In genomic region chr4:132049549-132050200, GRCm38 (mm10) we compare ENCODE assay signal across 8 mouse cellular contexts. TPM values are rescaled to one million over a fixed set of nuclear protein-coding genes. Genes with fewer than 3 reads are reported as not detected.
DNase-seq lines count a peak whose midpoint lies in the region; ATAC-seq lines count a peak whose summit lies in the region.

No protein-coding gene starts in this region.

- DNase-seq in kidney, adult 11 months = no peak
- peak; percentile 81 for DNase-seq in brain, adult 2 months (ENCODE audit: low read depth, low spot score)
- DNase-seq in layer of hippocampus, adult 18-20 months (ENCODE audit: low spot score in 2 of 2) = no peak
- DNase-seq in c-Kit-positive CD71-positive TER-119-positive erythroid progenitor cells, embryonic 14.5 days (ENCODE audit: low spot score) = no peak

- no peak overlapping the region for H3K27ac ChIP-seq in kidney, embryonic 16.5 days (ENCODE audit: low read length)
- no peak overlapping the region for H3K27ac ChIP-seq in forebrain, embryonic 12.5 days
- H3K27ac ChIP-seq in limb, embryonic 15.5 days = no peak overlapping the region
- no peak overlapping the region for H3K27ac ChIP-seq in stomach, embryonic 15.5 days

- WGBS in kidney, embryonic 16.5 days = 13% methylated on average over 15 of the region's 15 CpGs
- 7% methylated on average over 15 of the region's 15 CpGs for WGBS in forebrain, embryonic 12.5 days
- 12% methylated on average over 14 of the region's 15 CpGs for WGBS in limb, embryonic 15.5 days
- WGBS in stomach, embryonic 15.5 days = 15% methylated on average over 15 of the region's 15 CpGs

- no peaks in the 10 kb centered on the region for H3K9me3 ChIP-seq in kidney, embryonic 16.5 days (ENCODE audit: low read length)
- no peaks in the 10 kb centered on the region for H3K9me3 ChIP-seq in forebrain, embryonic 12.5 days
- no peaks in the 10 kb centered on the region for H3K9me3 ChIP-seq in limb, embryonic 15.5 days
- H3K9me3 ChIP-seq in stomach, embryonic 15.5 days = no peaks in the 10 kb centered on the region

- H3K36me3 ChIP-seq in kidney, embryonic 16.5 days (ENCODE audit: insufficient read depth, low read length) = no peaks in the 10 kb centered on the region
- no peaks in the 10 kb centered on the region for H3K36me3 ChIP-seq in forebrain, embryonic 12.5 days (replicated peaks)
- no peaks in the 10 kb centered on the region for H3K36me3 ChIP-seq in limb, embryonic 15.5 days
- no peaks in the 10 kb centered on the region for H3K36me3 ChIP-seq in stomach, embryonic 15.5 days

- peak overlapping the region; percentile 0; the same call in 1 of the 2 replicates for H3K9ac ChIP-seq in kidney, embryonic 16.5 days (replicated peaks; ENCODE audit: low read length)
- peak overlapping the region; percentile 25; the same call in 1 of the 2 replicates for H3K9ac ChIP-seq in forebrain, embryonic 12.5 days
- no peak overlapping the region for H3K9ac ChIP-seq in limb, embryonic 15.5 days
- no peak overlapping the region for H3K9ac ChIP-seq in stomach, embryonic 15.5 days

- peaks cover 3% of the 10 kb centered on the region; the same call in 1 of the 2 replicates for H3K27me3 ChIP-seq in kidney, embryonic 16.5 days (ENCODE audit: insufficient read depth, low read length)
- peaks cover 25% of the 10 kb centered on the region for H3K27me3 ChIP-seq in forebrain, embryonic 12.5 days
- H3K27me3 ChIP-seq in limb, embryonic 15.5 days = no peaks in the 10 kb centered on the region
- no peaks in the 10 kb centered on the region for H3K27me3 ChIP-seq in stomach, embryonic 15.5 days (replicated peaks)

- no peak for ATAC-seq in kidney, embryonic 16.5 days (ENCODE audit: low FRiP score, low TSS enrichment)
- no peak for ATAC-seq in forebrain, embryonic 12.5 days (ENCODE audit: low FRiP score)
- ATAC-seq in limb, embryonic 15.5 days (ENCODE audit: insufficient number of reproducible peaks, low FRiP score, low TSS enrichment, low read depth) = no peak
- no peak for ATAC-seq in stomach, embryonic 15.5 days (ENCODE audit: insufficient read depth, low FRiP score, low read depth)

- peaks cover 9% of the 10 kb centered on the region; the same call in 1 of the 2 replicates for H3K4me1 ChIP-seq in kidney, embryonic 16.5 days (ENCODE audit: insufficient read depth, low read length)
- peaks cover 36% of the 10 kb centered on the region for H3K4me1 ChIP-seq in forebrain, embryonic 12.5 days
- peaks cover 10% of the 10 kb centered on the region; the same call in 1 of the 2 replicates for H3K4me1 ChIP-seq in limb, embryonic 15.5 days
- peaks cover 10% of the 10 kb centered on the region; the same call in 1 of the 2 replicates for H3K4me1 ChIP-seq in stomach, embryonic 15.5 days

- H3K4me3 ChIP-seq in kidney, embryonic 16.5 days (ENCODE audit: low read length) = peak overlapping the region; percentile 92
- peak overlapping the region; percentile 99; the same call in 1 of the 2 replicates for H3K4me3 ChIP-seq in forebrain, embryonic 12.5 days (replicated peaks)
- peak overlapping the region; percentile 90 for H3K4me3 ChIP-seq in limb, embryonic 15.5 days
- peak overlapping the region; percentile 78 for H3K4me3 ChIP-seq in stomach, embryonic 15.5 days (replicated peaks)

- peak overlapping the region; percentile 95 for H3K4me2 ChIP-seq in kidney, embryonic 16.5 days (replicated peaks; ENCODE audit: low read depth, low read length)
- peak overlapping the region; percentile 72 for H3K4me2 ChIP-seq in forebrain, embryonic 12.5 days
- peak overlapping the region; percentile 93 for H3K4me2 ChIP-seq in limb, embryonic 15.5 days
- peak overlapping the region; percentile 92 for H3K4me2 ChIP-seq in stomach, embryonic 15.5 days

RNA-seq across cellular contexts. Expression of gene Gm10300, which starts 24.8 kb away (rescaled TPM):
- 0.08 and 0.12 TPM in 2 replicates for polyA plus RNA-seq in kidney, embryonic 16.5 days (2015; fragmentation: Nextera tagmentation; extraction: Ambion mirVana)
- 0.08 TPM in 1 of 2 replicates, not detected in the other for polyA plus RNA-seq in forebrain, embryonic 12.5 days (2016; fragmentation: Nextera tagmentation; extraction: Ambion mirVana)
- polyA plus RNA-seq in limb, embryonic 15.5 days (2015; fragmentation: Nextera tagmentation; extraction: Ambion mirVana) = 0.10 TPM in 2 replicates
- polyA plus RNA-seq in stomach, embryonic 15.5 days (2015; fragmentation: Nextera tagmentation; extraction: Ambion mirVana) = 0.13 TPM in 1 of 2 replicates, not detected in the other
- not detected for total RNA-seq in layer of hippocampus, adult 18-20 months (2021)

RNA-seq across cellular contexts. Expression of gene Epb41, which starts 25.4 kb away (rescaled TPM):
- polyA plus RNA-seq in kidney, embryonic 16.5 days (2015; fragmentation: Nextera tagmentation; extraction: Ambion mirVana) = 68.6 and 72.5 TPM in 2 replicates
- 136 and 158 TPM in 2 replicates for polyA plus RNA-seq in forebrain, embryonic 12.5 days (2016; fragmentation: Nextera tagmentation; extraction: Ambion mirVana)
- 57.3 and 59.8 TPM in 2 replicates for polyA plus RNA-seq in limb, embryonic 15.5 days (2015; fragmentation: Nextera tagmentation; extraction: Ambion mirVana)
- polyA plus RNA-seq in stomach, embryonic 15.5 days (2015; fragmentation: Nextera tagmentation; extraction: Ambion mirVana) = 54.9 and 57.8 TPM in 2 replicates
- total RNA-seq in layer of hippocampus, adult 18-20 months (2021) = 10 to 100 TPM; 16.2 to 20.8 TPM

Comparison
In these comparisons a context has a peak if more than half of its experiments do, and no peak if none do; other contexts are left out.
1. H3K9ac ChIP-seq: peak in kidney, embryonic 16.5 days (single experiment) and forebrain, embryonic 12.5 days (single experiment); none in limb, embryonic 15.5 days (single experiment) and stomach, embryonic 15.5 days (single experiment).
2. Peak in every context shown above with its lines, with median percentiles within 50 percentile points of each other: H3K4me2 ChIP-seq and H3K4me3 ChIP-seq.